Mouse (Mus musculus) MEL (cell line): Measurements from ENCODE around the gene Mrps24. TPM values are rescaled to one million over a fixed set of nuclear protein-coding genes. Genes with fewer than 3 reads are reported as not detected.

Experiments used
- DNase-seq: peaks from one replicate; pipeline ENCODE4 v3.0.0; 2011; ENCODE audit warnings: low read depth, low spot score
- H3K27ac ChIP-seq: 2 replicates; pipeline ENCODE4 v1.5.1; 2012; ENCODE audit warnings: low read depth, mild to moderate bottlenecking, control low read depth, low read length, moderate library complexity; ENCODE audit not compliant: control insufficient read depth
- H3K27me3 ChIP-seq, 2 experiments: fragments of 150-350 bp in 1 of 2; sonication (generic) in 1 of 2; 2 replicates each; pipeline ENCODE4 v1.6.1; 2012; ENCODE audit warnings: low read length in 2 of 2, mild to moderate bottlenecking in 2 of 2, improper control_type of control experiment in 1 of 2, moderate library complexity in 1 of 2; ENCODE audit not compliant: insufficient read depth in 2 of 2, control insufficient read depth in 1 of 2
- H3K36me3 ChIP-seq, 2 experiments: 2 replicates each; pipeline ENCODE4 v1.6.1; 2012 to 2014; ENCODE audit warnings: low read length in 2 of 2, improper control_type of control experiment in 1 of 2, inconsistent platforms in 1 of 2, mild to moderate bottlenecking in 1 of 2; ENCODE audit not compliant: insufficient read depth in 2 of 2, control insufficient read depth in 1 of 2
- H3K4me1 ChIP-seq, 2 experiments: fragments of 150-350 bp in 1 of 2; sonication (generic) in 1 of 2; 2 replicates each; pipeline ENCODE4 v1.6.1; 2012; ENCODE audit warnings: low read length in 2 of 2, improper control_type of control experiment in 1 of 2, mild to moderate bottlenecking in 1 of 2; ENCODE audit not compliant: insufficient read depth in 2 of 2, control insufficient read depth in 1 of 2
- H3K4me3 ChIP-seq, 2 experiments: fragments of 150-350 bp in 1 of 2; sonication (generic) in 1 of 2; 2 replicates each; pipeline ENCODE4 v1.5.1; 2012; ENCODE audit warnings: low read depth in 2 of 2, low read length in 2 of 2, mild to moderate bottlenecking in 2 of 2, moderate library complexity in 2 of 2, control low read depth in 1 of 2, improper control_type of control experiment in 1 of 2; ENCODE audit not compliant: control insufficient read depth in 1 of 2, insufficient read depth in 1 of 2
- H3K79me2 ChIP-seq: 2 replicates; pipeline ENCODE4 v1.6.1; 2012; ENCODE audit warnings: mild to moderate bottlenecking, low read length, moderate library complexity; ENCODE audit not compliant: control insufficient read depth, poor library complexity, insufficient read depth
- H3K9ac ChIP-seq: 2 replicates; pipeline ENCODE4 v1.6.1; 2012; ENCODE audit warnings: low read depth, mild to moderate bottlenecking, control low read depth, low read length, moderate library complexity; ENCODE audit not compliant: control insufficient read depth, poor library complexity, severe bottlenecking
- H3K9me3 ChIP-seq: fragments of 150-350 bp; sonication (generic); replicated peaks from 2 replicates; pipeline ENCODE4 v1.6.1; 2012; ENCODE audit warnings: mild to moderate bottlenecking, low read length, improper control_type of control experiment, moderate library complexity; ENCODE audit not compliant: insufficient read depth
- BHLHE40 ChIP-seq: IDR thresholded peaks from 2 replicates; pipeline ENCODE4 v1.6.1; 2012; ENCODE audit warnings: low read depth, mild to moderate bottlenecking, inconsistent platforms, low read length, improper control_type of control experiment, borderline replicate concordance
- CHD2 ChIP-seq: IDR thresholded peaks from 2 replicates; pipeline ENCODE4 v1.6.1; 2011; ENCODE audit warnings: low read length, improper control_type of control experiment
- EP300 ChIP-seq, 2 experiments: IDR thresholded peaks; 2 replicates each; pipeline ENCODE4 v1.6.1; 2011; ENCODE audit warnings: improper control_type of control experiment in 2 of 2, low read length in 2 of 2, low read depth in 1 of 2, mild to moderate bottlenecking in 1 of 2
- ETS1 ChIP-seq: IDR thresholded peaks from 2 replicates; pipeline ENCODE4 v1.6.1; 2012; ENCODE audit warnings: low read depth, mild to moderate bottlenecking, inconsistent platforms, low read length, improper control_type of control experiment, moderate library complexity
- GATA1 ChIP-seq: IDR thresholded peaks from 2 replicates; pipeline ENCODE4 v1.6.1; 2011; ENCODE audit warnings: low read depth, low read length, improper control_type of control experiment
- HCFC1 ChIP-seq: IDR thresholded peaks from 2 replicates; pipeline ENCODE4 v1.6.1; 2012; ENCODE audit warnings: low read depth, mild to moderate bottlenecking, inconsistent platforms, low read length, improper control_type of control experiment, moderate library complexity
- JUND ChIP-seq: IDR thresholded peaks from 2 replicates; pipeline ENCODE4 v1.6.1; 2011; ENCODE audit warnings: low read depth, mild to moderate bottlenecking, improper control_type of control experiment, low read length
- KAT2A ChIP-seq: conservative IDR thresholded peaks from 2 replicates; pipeline ENCODE4 v1.6.1; 2012; ENCODE audit warnings: low read depth, low read length, improper control_type of control experiment, inconsistent platforms
- MAX ChIP-seq: IDR thresholded peaks from 2 replicates; pipeline ENCODE4 v1.6.1; 2011; ENCODE audit warnings: low read length, improper control_type of control experiment
- MAZ ChIP-seq: IDR thresholded peaks from 2 replicates; pipeline ENCODE4 v1.6.1; 2012; ENCODE audit warnings: low read depth, mild to moderate bottlenecking, inconsistent platforms, low read length, improper control_type of control experiment
- MEF2A ChIP-seq: IDR thresholded peaks from 2 replicates; pipeline ENCODE4 v1.6.1; 2014; ENCODE audit warnings: low read depth, mild to moderate bottlenecking, inconsistent platforms, low read length, improper control_type of control experiment; ENCODE audit not compliant: poor library complexity, insufficient replicate concordance, severe bottlenecking; ENCODE audit errors: extremely low read depth
- MYC ChIP-seq: IDR thresholded peaks from 2 replicates; pipeline ENCODE4 v1.6.1; 2011; ENCODE audit warnings: low read depth, mild to moderate bottlenecking, low read length, improper control_type of control experiment, moderate library complexity
- NELFE ChIP-seq: IDR thresholded peaks from 2 replicates; pipeline ENCODE4 v1.6.1; 2011; ENCODE audit warnings: low read depth, low read length, improper control_type of control experiment
- POLR2A ChIP-seq, 2 experiments: IDR thresholded peaks; 2 replicates each; pipeline ENCODE4 v1.6.1; 2011 to 2012; ENCODE audit warnings: low read length in 2 of 2, mild to moderate bottlenecking in 2 of 2, control low read depth in 1 of 2, improper control_type of control experiment in 1 of 2, low read depth in 1 of 2, moderate library complexity in 1 of 2; ENCODE audit not compliant: control insufficient read depth in 1 of 2, insufficient read depth in 1 of 2, poor library complexity in 1 of 2
- POLR2AphosphoS5 ChIP-seq: IDR thresholded peaks from 2 replicates; pipeline ENCODE4 v1.6.1; 2012; ENCODE audit warnings: low read depth, borderline replicate concordance, mild to moderate bottlenecking, inconsistent platforms, low read length, moderate library complexity, mixed read lengths
- SIN3A ChIP-seq: IDR thresholded peaks from 2 replicates; pipeline ENCODE4 v1.6.1; 2012; ENCODE audit warnings: low read length, improper control_type of control experiment, inconsistent platforms
- SMC3 ChIP-seq: IDR thresholded peaks from 2 replicates; pipeline ENCODE4 v1.6.1; 2011; ENCODE audit warnings: low read depth, low read length, improper control_type of control experiment
- TBP ChIP-seq: IDR thresholded peaks from 2 replicates; pipeline ENCODE4 v1.8.0; 2011; ENCODE audit warnings: low read depth, low read length, improper control_type of control experiment
- UBTF ChIP-seq: IDR thresholded peaks from 2 replicates; pipeline ENCODE4 v1.6.1; 2012; ENCODE audit warnings: low read depth, mild to moderate bottlenecking, inconsistent platforms, low read length, improper control_type of control experiment, moderate library complexity, borderline replicate concordance; ENCODE audit not compliant: insufficient read depth
- USF1 ChIP-seq: IDR thresholded peaks from 2 replicates; pipeline ENCODE4 v1.6.1; 2014; ENCODE audit warnings: low read depth, mild to moderate bottlenecking, inconsistent platforms, low read length, improper control_type of control experiment, moderate library complexity
- USF2 ChIP-seq, 2 experiments: IDR thresholded peaks; 2 replicates each; pipeline ENCODE4 v1.6.1; 2011 to 2012; ENCODE audit warnings: improper control_type of control experiment in 2 of 2, low read length in 2 of 2, borderline replicate concordance in 1 of 2, inconsistent platforms in 1 of 2, low read depth in 1 of 2, mild to moderate bottlenecking in 1 of 2; ENCODE audit not compliant: insufficient read depth in 1 of 2
- ZMIZ1 ChIP-seq: IDR thresholded peaks from 2 replicates; pipeline ENCODE4 v1.6.1; 2012; ENCODE audit warnings: low read depth, mild to moderate bottlenecking, inconsistent platforms, low read length, improper control_type of control experiment, moderate library complexity
- polyA plus RNA-seq, 2 experiments: library from polyadenylated mRNA; stranded (reverse) in 1 of 2; unstranded in 1 of 2; fragments of >175 nt in 1 of 2; fragments of >200 nt in 1 of 2; gene quantifications; 2 replicates each; pipeline versions ENCODE4 v1.2.1 to v1.2.4; 2012; ENCODE audit warnings: low replicate concordance in 2 of 2, low read depth in 1 of 2; ENCODE audit not compliant: insufficient read length in 2 of 2, insufficient read depth in 1 of 2, missing spikeins in 1 of 2
- total RNA-seq: library from RNA; depleted of rRNA; stranded (reverse); fragments of 300-350 nt; gene quantifications from 2 replicates; pipeline ENCODE4 v1.2.3, GENCODE M21; 2012

The Mrps24 gene
- total and polyA plus RNA-seq, 3 experiments, result 163 to 184 TPM; not detected in 1

DNA sequence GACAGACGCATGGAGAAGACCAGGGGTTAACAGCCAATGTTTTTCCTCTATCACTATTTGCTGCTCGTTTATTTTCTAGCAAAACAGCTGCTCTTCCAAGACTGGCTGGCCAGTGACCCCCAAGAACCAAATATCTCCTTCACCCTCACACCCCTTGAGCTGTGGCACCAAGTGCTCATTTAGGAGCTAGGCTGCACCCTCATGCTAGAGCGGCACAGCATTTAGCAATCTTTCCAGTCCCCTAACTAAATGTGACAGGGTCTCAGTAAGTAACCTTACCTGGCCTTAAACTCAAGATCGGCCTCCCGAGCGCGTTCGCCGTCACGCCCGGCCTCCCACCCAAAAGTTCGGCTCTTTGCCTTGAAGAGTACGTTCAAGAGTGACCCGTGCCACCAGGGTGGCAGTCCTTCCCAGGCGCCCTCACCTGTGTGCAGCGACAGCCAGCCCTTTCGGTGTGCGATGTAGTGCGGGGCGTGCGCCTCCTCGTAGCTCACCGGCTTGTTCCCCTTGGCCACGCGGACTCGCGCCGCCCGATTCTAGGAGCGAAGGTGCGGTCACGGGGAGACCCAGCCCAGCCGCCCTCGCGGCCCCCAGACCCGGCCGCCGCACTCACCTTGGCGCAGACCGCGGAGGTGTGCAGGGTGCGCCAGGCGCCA, 8.5 kb downstream of the Mrps24 start:
- H3K9ac ChIP-seq, result peak overlapping the region; percentile 82
- no peaks in the 10 kb centered on the region for H3K27me3 ChIP-seq

DNA sequence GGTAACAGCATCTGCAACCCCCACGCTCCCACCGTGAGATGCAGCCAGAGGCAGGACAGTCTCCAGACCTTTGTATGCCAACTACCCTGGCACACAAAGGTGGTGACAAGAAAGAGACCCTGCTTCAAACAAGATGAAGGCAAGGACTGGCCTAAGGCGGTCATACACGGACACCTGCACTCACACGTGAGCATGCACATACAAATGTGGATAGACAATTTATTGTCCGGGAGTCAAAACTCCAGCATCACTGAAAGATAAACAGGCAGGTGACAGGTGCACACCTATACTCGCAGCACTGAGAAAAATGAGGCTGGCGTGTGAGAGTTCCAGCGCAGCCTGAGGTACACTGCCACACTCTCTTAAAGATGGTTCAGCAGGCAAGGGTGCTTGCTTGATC, 9.5 kb downstream of the Mrps24 start:
- H3K27ac ChIP-seq, result no peak overlapping the region
- no peak for DNase-seq
- no peaks in the 10 kb centered on the region for H3K9me3 ChIP-seq
- peaks cover 12 to 16% of the 10 kb centered on the region in 2 experiments for H3K4me1 ChIP-seq
- H3K4me3 ChIP-seq, result peak overlapping the region; percentile 81 to 100
- H3K9ac ChIP-seq, result peak overlapping the region; percentile 82
- no peaks in the 10 kb centered on the region for H3K27me3 ChIP-seq
- TF ChIP-seq BHLHE40, result no peak
- no peak for TF ChIP-seq SMC3
- no peak for TF ChIP-seq MAX
- no peak for TF ChIP-seq TBP
- TF ChIP-seq GATA1, result no peak
- no peak for TF ChIP-seq USF2 (IDR thresholded peaks at IDR 0.05; ENCODE audit: borderline replicate concordance in 1 of 2, insufficient read depth in 1 of 2, low read depth in 1 of 2, low read length in 2 of 2)
- TF ChIP-seq EP300 (IDR thresholded peaks at IDR 0.05; ENCODE audit: low read depth in 1 of 2, low read length in 2 of 2), result no peak
- no peak for TF ChIP-seq USF1
- TF ChIP-seq KAT2A, result no peak
- no peak for TF ChIP-seq MAZ
- no peak for TF ChIP-seq POLR2AphosphoS5
- TF ChIP-seq HCFC1, result no peak
- no peak for TF ChIP-seq ZMIZ1
- no peak for TF ChIP-seq NELFE
- TF ChIP-seq CHD2, result no peak
- TF ChIP-seq JUND, result no peak
- no peak for TF ChIP-seq POLR2A (IDR thresholded peaks at IDR 0.05; ENCODE audit: control insufficient read depth in 1 of 2, insufficient read depth in 1 of 2, low read depth in 1 of 2, low read length in 2 of 2, poor library complexity in 1 of 2)
- no peak for TF ChIP-seq MEF2A
- TF ChIP-seq, all 39 proteins: peak for 0
- H3K79me2 ChIP-seq, result peaks cover 20% of the 10 kb centered on the region
- peaks cover 0 to 24% of the 10 kb centered on the region in 2 experiments; a peak in 2 of 4 replicates for H3K36me3 ChIP-seq

More for the DNA sequence above, 8.5 kb downstream of the Mrps24 start:
- peaks cover 5 to 10% of the 10 kb centered on the region in 2 experiments for H3K4me1 ChIP-seq
- peaks cover 20% of the 10 kb centered on the region for H3K79me2 ChIP-seq
- peaks cover 0 to 16% of the 10 kb centered on the region in 2 experiments; a peak in 2 of 4 replicates for H3K36me3 ChIP-seq
- H3K9me3 ChIP-seq, result no peaks in the 10 kb centered on the region
- TF ChIP-seq SIN3A (peak; percentile 66; the same call in 1 of the 2 replicates), MYC (0 out of 2 replicates have a peak, but pooled peaks have one; percentile 31), BHLHE40 (no peak), EP300 (IDR thresholded peaks at IDR 0.05; ENCODE audit: low read depth in 1 of 2, low read length in 2 of 2) (peak in 1 of 2 experiments; percentile 12; a peak in 1 of 4 replicates), ETS1 (0 out of 2 replicates have a peak, but pooled peaks have one; percentile 7), ZMIZ1 (no peak), UBTF (0 out of 2 replicates have a peak, but pooled peaks have one; percentile 59), USF1 (0 out of 2 replicates have a peak, but pooled peaks have one; percentile 2)
- no peak overlapping the region for H3K27ac ChIP-seq
- DNase-seq, result peak; percentile 73
- H3K4me3 ChIP-seq, result peak overlapping the region; percentile 81 to 100
